Mouse (Mus musculus): ENCODE results near the gene Btbd8. TPM values are rescaled to one million over a fixed set of nuclear protein-coding genes. Genes with fewer than 3 reads are reported as not detected.

Btbd8 gene
- total and polyA plus RNA-seq, 3 experiments, result 0.58 to 8.5 (median 4.4) TPM

GRCm38 (mm10) chr5:107516087-107516486 lies 78.3 kb downstream of the Btbd8 start:
- DNase-seq, result no peak

- DNase-seq, result no peak
Observed at GRCm38 (mm10) chr5:107518602-107519001, 80.8 kb downstream of the Btbd8 start.

- no peak for DNase-seq
Observed at GRCm38 (mm10) chr5:107521386-107521785, 83.6 kb downstream of the Btbd8 start.

GRCm38 (mm10) chr5:107521897-107522296 lies 84.1 kb downstream of the Btbd8 start:
- no peak for DNase-seq

- no peak for DNase-seq
Observed at GRCm38 (mm10) chr5:107524281-107524680, 86.5 kb downstream of the Btbd8 start.

GRCm38 (mm10) chr5:107528856-107529255 lies 91.1 kb downstream of the Btbd8 start:
- no peak for DNase-seq

- no peak for DNase-seq
Observed at GRCm38 (mm10) chr5:107533590-107533989, 95.8 kb downstream of the Btbd8 start.

GRCm38 (mm10) chr5:107534581-107534980 lies 96.8 kb downstream of the Btbd8 start, which contains the start of gene 1700028K03Rik:
Gene 1700028K03Rik (plus strand): TSS chr5:107534709.
- DNase-seq, result no peak

- DNase-seq, result no peak
Observed at GRCm38 (mm10) chr5:107541696-107542095, 103.9 kb downstream of the Btbd8 start.

GRCm38 (mm10) chr5:107545927-107546326 lies 108.1 kb downstream of the Btbd8 start:
- DNase-seq, result no peak

GRCm38 (mm10) chr5:107547955-107548354 lies 110.2 kb downstream of the Btbd8 start:
- DNase-seq, result no peak

GRCm38 (mm10) chr5:107548444-107548843 lies 110.6 kb downstream of the Btbd8 start:
- no peak for DNase-seq

GRCm38 (mm10) chr5:107554336-107554735 lies 116.5 kb downstream of the Btbd8 start:
- no peak for DNase-seq

- DNase-seq, result no peak
Observed at GRCm38 (mm10) chr5:107556969-107557368, 119.2 kb downstream of the Btbd8 start.

Other genes starting within 250 kb of the Btbd8 start
- gene Tgfbr3, start 148.4 kb upstream of the Btbd8 start, total RNA-seq (2021), result 100 to 1,000 TPM; 206 to 233 TPM
- gene Tgfbr3, start 148.4 kb upstream of the Btbd8 start, polyA plus RNA-seq (2012; rRNA removed), result 133 and 171 TPM in 2 replicates
- gene Brdt, start 106.8 kb upstream of the Btbd8 start, total RNA-seq (2021), result 1 to 10 TPM; 1.2 to 4.4 TPM
- 1.3 and 1.7 TPM in 2 replicates for gene Brdt, start 106.8 kb upstream of the Btbd8 start, polyA plus RNA-seq (2012; rRNA removed)
- gene Ephx4, start 35.3 kb upstream of the Btbd8 start, total RNA-seq (2021), result 1 to 10 TPM in 1 of 2 experiments, under 1 TPM in 1; 0.89 to 1.5 TPM
- gene Ephx4, start 35.3 kb upstream of the Btbd8 start, polyA plus RNA-seq (2012; rRNA removed), result 1.1 TPM in 2 replicates
- gene Lpcat2b, start 6.4 kb upstream of the Btbd8 start, total RNA-seq (2021), result not detected
- not detected in 2 replicates for gene Lpcat2b, start 6.4 kb upstream of the Btbd8 start, polyA plus RNA-seq (2012; rRNA removed)
- not detected for gene Gm42669, start 69.6 kb downstream of the Btbd8 start, total RNA-seq (2021)
- gene Gm42669, start 69.6 kb downstream of the Btbd8 start, polyA plus RNA-seq (2012; rRNA removed), result 0.07 TPM in 1 of 2 replicates, not detected in the other
- not detected for gene 1700028K03Rik, start 96.7 kb downstream of the Btbd8 start, total RNA-seq (2021)
- gene 1700028K03Rik, start 96.7 kb downstream of the Btbd8 start, polyA plus RNA-seq (2012; rRNA removed), result 0.03 TPM in 1 of 2 replicates, not detected in the other
- 10 to 100 TPM; 13.2 to 14.5 TPM for gene Rpap2, start 159.4 kb downstream of the Btbd8 start, total RNA-seq (2021)
- gene Rpap2, start 159.4 kb downstream of the Btbd8 start, polyA plus RNA-seq (2012; rRNA removed), result 1.5 and 2.5 TPM in 2 replicates
- 1 to 10 TPM; 5.3 to 8.3 TPM for gene Glmn, start 159.9 kb downstream of the Btbd8 start, total RNA-seq (2021)
- 0.26 and 0.66 TPM in 2 replicates for gene Glmn, start 159.9 kb downstream of the Btbd8 start, polyA plus RNA-seq (2012; rRNA removed)

Measured in adrenal gland, adult 2 months (tissue).